Mouse (Mus musculus): ENCODE measurements at regions not wholly inside any gene's neighbourhood (a gene's known extent, or its start where the extent isn't known, plus 50 kb on each side); places are given as distances from the start of the nearest gene placed in this dataset.

GRCm38 (mm10) chr1:73717401-73717800, 406.8 kb downstream of the Tns1 start:
- Histone ChIP-seq H3K27me3 (replicated peaks) (no peaks in the 10 kb centered on the region), H3K9me3 (no peaks in the 10 kb centered on the region), H3K9ac (no peak overlapping the region), H3K36me3 (replicated peaks) (no peaks in the 10 kb centered on the region), H3K4me1 (no peaks in the 10 kb centered on the region), H3K27ac (no peak overlapping the region), H3K4me2 (no peak overlapping the region), H3K4me3 (no peak overlapping the region)
- no peak for ATAC-seq (replicated peaks)
- WGBS: 90% methylated on average over 7 of the region's 7 CpGs

DNA sequence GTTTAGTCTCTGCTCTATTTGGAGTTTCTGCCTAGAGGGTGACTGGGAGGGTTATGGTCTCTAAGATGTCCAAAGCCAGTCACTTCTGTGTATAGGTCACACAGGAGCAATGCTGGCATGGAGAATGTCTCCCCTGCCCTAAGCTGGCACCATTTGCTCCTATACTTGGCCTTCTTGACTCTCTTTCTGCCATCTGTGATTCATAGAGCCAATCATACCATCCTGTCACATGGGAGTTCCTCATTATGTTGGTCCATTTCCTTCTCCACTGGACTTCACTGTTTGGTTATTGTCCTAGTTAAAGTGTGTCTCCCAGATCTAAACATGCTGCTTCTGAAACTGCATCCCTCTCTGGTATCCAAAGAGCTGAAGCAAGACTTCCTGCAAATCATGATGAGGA, 407.3 kb downstream of the Tns1 start:
- Histone ChIP-seq H3K36me3 (replicated peaks) (no peaks in the 10 kb centered on the region), H3K4me3 (no peak overlapping the region), H3K27me3 (replicated peaks) (no peaks in the 10 kb centered on the region), H3K27ac (no peak overlapping the region), H3K4me1 (no peaks in the 10 kb centered on the region), H3K9ac (no peak overlapping the region), H3K4me2 (no peak overlapping the region), H3K9me3 (no peaks in the 10 kb centered on the region)
- ATAC-seq (replicated peaks): no peak

DNA sequence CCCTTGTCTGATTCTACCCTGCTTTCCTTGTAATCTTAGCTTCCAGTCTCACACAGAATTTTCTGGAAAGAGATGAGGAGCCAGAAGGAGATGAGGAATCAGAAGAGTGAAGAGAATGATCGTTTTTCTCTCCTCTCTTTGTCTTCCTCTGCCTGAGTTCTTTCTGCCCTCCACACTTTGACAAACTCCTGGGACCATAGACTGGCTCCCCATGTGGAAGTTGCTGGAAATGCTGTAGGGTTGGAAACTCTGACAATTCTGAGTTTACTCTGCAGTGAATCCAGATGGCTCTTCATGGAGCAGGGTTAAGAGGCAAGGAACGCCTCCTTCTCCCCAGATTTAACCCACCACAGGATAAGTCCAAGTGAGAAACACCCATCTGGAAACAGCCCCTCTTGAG, 408.7 kb downstream of the Tns1 start:
- Histone ChIP-seq H3K4me2 (no peak overlapping the region), H3K27ac (no peak overlapping the region), H3K9ac (no peak overlapping the region), H3K27me3 (replicated peaks) (no peaks in the 10 kb centered on the region), H3K4me3 (no peak overlapping the region), H3K36me3 (replicated peaks) (no peaks in the 10 kb centered on the region), H3K9me3 (no peaks in the 10 kb centered on the region), H3K4me1 (no peaks in the 10 kb centered on the region)
- 76% methylated on average over 2 of the region's 2 CpGs for WGBS
- ATAC-seq (replicated peaks): no peak

DNA sequence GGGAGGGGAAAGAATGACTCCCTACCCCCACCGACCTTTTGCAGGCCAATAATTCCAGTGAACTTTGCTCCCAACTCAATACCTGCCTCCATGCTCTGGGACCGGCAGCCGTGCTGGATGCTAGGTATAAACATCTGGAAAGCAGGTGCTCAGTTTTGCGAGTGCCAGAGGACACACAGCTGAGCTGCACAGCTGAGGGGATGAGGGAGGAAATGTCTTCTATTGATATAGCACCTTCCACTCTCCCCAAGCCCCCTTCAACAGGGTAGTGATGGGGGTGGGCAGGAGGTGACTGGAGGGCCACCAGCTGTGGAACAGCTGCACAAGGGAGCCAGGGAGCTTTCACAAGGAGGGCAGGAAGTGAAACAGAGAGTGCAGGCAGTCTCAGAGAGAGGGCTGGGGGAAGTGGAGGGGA, 421.8 kb downstream of the Tns1 start:
- Histone ChIP-seq H3K36me3 (replicated peaks) (no peaks in the 10 kb centered on the region), H3K27me3 (replicated peaks) (no peaks in the 10 kb centered on the region), H3K9me3 (no peaks in the 10 kb centered on the region), H3K9ac (no peak overlapping the region), H3K4me1 (no peaks in the 10 kb centered on the region), H3K4me3 (no peak overlapping the region), H3K27ac (no peak overlapping the region), H3K4me2 (no peak overlapping the region)
- ATAC-seq (replicated peaks): no peak
- WGBS: 54% methylated on average over 4 of the region's 4 CpGs

DNA sequence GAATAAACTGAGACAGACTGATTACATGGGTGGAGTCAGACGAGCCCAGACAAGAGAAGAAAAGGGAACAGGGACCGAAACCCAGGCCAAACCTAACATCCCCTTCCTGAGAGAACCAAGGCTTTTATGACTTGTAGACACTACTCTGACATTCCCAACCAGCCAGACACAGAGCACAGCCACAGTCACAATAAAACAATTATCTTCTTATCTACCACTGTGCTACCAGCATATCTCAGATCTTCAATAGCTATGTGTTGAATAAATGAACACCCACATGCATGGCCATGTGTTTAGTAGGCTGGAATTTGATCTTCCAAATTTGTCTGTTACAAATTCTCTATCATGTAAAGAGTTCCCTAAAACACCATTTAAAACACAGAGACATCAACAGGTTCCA, 430.7 kb downstream of the Tns1 start:
- Histone ChIP-seq H3K27ac (no peak overlapping the region), H3K4me2 (no peak overlapping the region), H3K9me3 (no peaks in the 10 kb centered on the region), H3K36me3 (replicated peaks) (no peaks in the 10 kb centered on the region), H3K27me3 (replicated peaks) (no peaks in the 10 kb centered on the region), H3K4me3 (no peak overlapping the region), H3K4me1 (no peaks in the 10 kb centered on the region), H3K9ac (no peak overlapping the region)
- ATAC-seq (replicated peaks): no peak
- WGBS: 61% methylated on average over 2 of the region's 2 CpGs

- no peaks in the 10 kb centered on the region for H3K4me1 ChIP-seq
- no peak for ATAC-seq (replicated peaks)
- H3K27ac ChIP-seq: no peak overlapping the region
- no peaks in the 10 kb centered on the region for H3K36me3 ChIP-seq (replicated peaks)
- H3K9me3 ChIP-seq: no peaks in the 10 kb centered on the region
- 78% methylated on average over 4 of the region's 4 CpGs for WGBS
- no peak overlapping the region for H3K4me2 ChIP-seq
- H3K27me3 ChIP-seq (replicated peaks): no peaks in the 10 kb centered on the region
- no peak overlapping the region for H3K9ac ChIP-seq
- no peak overlapping the region for H3K4me3 ChIP-seq
Measured at GRCm38 (mm10) chr1:73685734-73686133, 438.5 kb downstream of the Tns1 start.

- WGBS: 86% methylated on average over 4 of the region's 4 CpGs
- ATAC-seq (replicated peaks): no peak
- H3K36me3 ChIP-seq (replicated peaks): no peaks in the 10 kb centered on the region
- H3K4me3 ChIP-seq: no peak overlapping the region
- no peak overlapping the region for H3K9ac ChIP-seq
- no peaks in the 10 kb centered on the region for H3K9me3 ChIP-seq
- no peaks in the 10 kb centered on the region for H3K27me3 ChIP-seq (replicated peaks)
- no peak overlapping the region for H3K4me2 ChIP-seq
- H3K27ac ChIP-seq: no peak overlapping the region
- H3K4me1 ChIP-seq: no peaks in the 10 kb centered on the region
Measured at GRCm38 (mm10) chr1:73685066-73685465, 439.2 kb downstream of the Tns1 start.

DNA sequence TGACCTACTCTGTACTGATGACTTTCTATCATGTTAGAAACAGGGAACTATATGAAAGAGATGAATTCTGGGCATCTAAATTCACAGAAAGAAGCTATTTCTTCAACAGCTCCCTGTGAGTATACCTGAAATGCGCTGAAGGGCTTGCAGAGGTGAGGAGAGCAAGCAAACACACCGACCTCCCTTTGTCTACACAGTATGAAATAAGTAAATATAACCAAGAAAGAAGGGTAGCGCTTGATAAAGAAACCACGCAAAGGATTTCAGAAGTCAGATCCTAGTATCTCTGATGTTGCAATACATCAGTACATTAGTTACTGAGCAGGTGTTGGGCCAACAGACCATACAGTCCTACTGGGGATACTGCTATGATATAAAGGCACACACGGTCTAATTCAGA, 440.1 kb downstream of the Tns1 start:
- no peaks in the 10 kb centered on the region for H3K9me3 ChIP-seq
- no peak overlapping the region for H3K4me3 ChIP-seq
- no peak for ATAC-seq (replicated peaks)
- WGBS: 96% methylated on average over 5 of the region's 5 CpGs
- no peak overlapping the region for H3K27ac ChIP-seq
- no peak overlapping the region for H3K9ac ChIP-seq
- no peaks in the 10 kb centered on the region for H3K4me1 ChIP-seq
- no peaks in the 10 kb centered on the region for H3K36me3 ChIP-seq (replicated peaks)
- H3K27me3 ChIP-seq (replicated peaks): no peaks in the 10 kb centered on the region
- no peak overlapping the region for H3K4me2 ChIP-seq

DNA sequence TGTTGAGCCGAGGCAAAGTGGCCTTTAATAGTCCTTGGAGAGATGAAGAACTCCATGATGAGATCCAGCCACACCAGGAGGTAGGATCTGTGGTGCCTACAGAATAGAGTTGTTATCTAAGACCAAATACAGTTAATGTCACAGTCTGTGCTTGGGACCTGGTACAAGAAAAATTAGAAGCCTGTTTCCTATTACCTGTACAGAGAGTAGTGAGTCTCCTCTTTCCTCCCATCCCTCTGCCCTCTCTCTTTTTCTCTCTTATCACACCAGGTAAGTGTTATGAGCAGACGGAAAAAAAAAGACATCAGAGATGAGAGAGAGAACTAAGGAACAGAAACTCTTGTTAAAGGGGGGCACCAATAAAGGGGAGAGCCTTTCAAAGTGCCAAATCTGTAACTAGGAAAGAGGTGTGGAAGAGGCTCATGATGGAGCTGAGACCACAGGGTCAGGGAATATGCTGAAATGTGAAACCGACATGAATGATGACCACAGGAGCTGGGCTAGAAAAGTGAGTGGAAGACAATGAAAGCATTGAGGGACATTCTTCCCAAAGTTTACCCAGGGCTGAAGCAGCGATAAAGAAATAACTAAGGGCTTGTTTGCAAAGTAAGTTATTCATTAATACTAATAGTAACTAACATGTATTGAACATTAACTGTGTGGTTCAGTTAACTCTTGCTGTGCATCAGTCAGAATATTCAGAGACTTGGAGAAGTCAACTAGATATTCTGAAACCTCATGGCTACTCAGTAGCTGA, 440.9 kb downstream of the Tns1 start:
- no peaks in the 10 kb centered on the region for H3K36me3 ChIP-seq (replicated peaks)
- WGBS: 85% methylated on average over 4 of the region's 4 CpGs
- no peak for ATAC-seq (replicated peaks)

DNA sequence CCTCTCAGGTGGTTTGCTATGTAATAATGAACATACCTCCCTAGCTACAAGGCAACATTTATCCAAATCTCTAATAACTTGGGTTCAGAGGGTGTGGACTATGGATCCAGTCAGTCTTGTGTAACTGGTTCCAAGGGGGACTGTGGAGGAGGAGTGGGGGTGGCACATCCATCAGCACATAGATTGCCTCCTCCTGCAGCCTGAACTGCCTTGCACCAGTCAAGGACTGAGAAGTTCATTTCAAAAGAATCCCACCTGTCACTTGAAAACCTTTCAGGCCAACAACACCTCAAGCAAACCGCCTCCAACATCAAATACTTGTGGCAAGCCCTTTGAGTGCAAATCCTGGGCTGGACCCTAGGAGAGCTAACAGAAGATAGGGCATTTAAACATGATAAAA, 442.6 kb downstream of the Tns1 start:
- no peak overlapping the region for H3K27ac ChIP-seq
- 82% methylated on average over 1 of the region's 1 CpGs for WGBS
- no peak overlapping the region for H3K4me2 ChIP-seq
- no peaks in the 10 kb centered on the region for H3K4me1 ChIP-seq
- H3K9ac ChIP-seq: no peak overlapping the region
- no peaks in the 10 kb centered on the region for H3K27me3 ChIP-seq (replicated peaks)
- no peak overlapping the region for H3K4me3 ChIP-seq
- no peaks in the 10 kb centered on the region for H3K9me3 ChIP-seq
- no peaks in the 10 kb centered on the region for H3K36me3 ChIP-seq (replicated peaks)
- ATAC-seq (replicated peaks): no peak

More for the DNA sequence above, 440.9 kb downstream of the Tns1 start:
- H3K4me2 ChIP-seq: no peak overlapping the region
- H3K27ac ChIP-seq: no peak overlapping the region
- H3K9me3 ChIP-seq: no peaks in the 10 kb centered on the region
- no peaks in the 10 kb centered on the region for H3K27me3 ChIP-seq (replicated peaks)
- H3K4me3 ChIP-seq: no peak overlapping the region
- H3K9ac ChIP-seq: no peak overlapping the region
- H3K4me1 ChIP-seq: no peaks in the 10 kb centered on the region

- no peaks in the 10 kb centered on the region for H3K4me1 ChIP-seq
- no peak overlapping the region for H3K9ac ChIP-seq
- no peak overlapping the region for H3K27ac ChIP-seq
- H3K27me3 ChIP-seq (replicated peaks): no peaks in the 10 kb centered on the region
- WGBS: 90% methylated on average over 3 of the region's 3 CpGs
- no peak for ATAC-seq (replicated peaks)
- H3K4me2 ChIP-seq: no peak overlapping the region
- H3K9me3 ChIP-seq: no peaks in the 10 kb centered on the region
- H3K4me3 ChIP-seq: no peak overlapping the region
- no peaks in the 10 kb centered on the region for H3K36me3 ChIP-seq (replicated peaks)
Measured at GRCm38 (mm10) chr1:73680829-73681228, 443.4 kb downstream of the Tns1 start.

- no peak for ATAC-seq (replicated peaks)
- Histone ChIP-seq H3K27ac (no peak overlapping the region), H3K4me3 (no peak overlapping the region), H3K9ac (no peak overlapping the region), H3K9me3 (no peaks in the 10 kb centered on the region), H3K27me3 (replicated peaks) (no peaks in the 10 kb centered on the region), H3K4me2 (no peak overlapping the region), H3K4me1 (no peaks in the 10 kb centered on the region), H3K36me3 (replicated peaks) (no peaks in the 10 kb centered on the region)
- WGBS: 67% methylated on average over 1 of the region's 1 CpGs
Measured at GRCm38 (mm10) chr1:73673851-73674235, 450.4 kb downstream of the Tns1 start.

GRCm38 (mm10) chr1:73673191-73673850, 450.9 kb downstream of the Tns1 start:
- H3K27me3 ChIP-seq (replicated peaks): no peaks in the 10 kb centered on the region
- 20% methylated on average over 4 of the region's 4 CpGs for WGBS

More at GRCm38 (mm10) chr1:73673191-73673850, 450.9 kb downstream of the Tns1 start:
- Histone ChIP-seq H3K4me1 (no peaks in the 10 kb centered on the region), H3K4me2 (no peak overlapping the region), H3K9me3 (no peaks in the 10 kb centered on the region), H3K36me3 (replicated peaks) (no peaks in the 10 kb centered on the region), H3K27ac (no peak overlapping the region), H3K9ac (no peak overlapping the region), H3K4me3 (no peak overlapping the region)
- no peak for ATAC-seq (replicated peaks)
